Mouse (Mus musculus) megakaryocyte, embryonic 14.5 days (primary cell): ENCODE results near the gene Frmpd4. TPM values are rescaled to one million over a fixed set of nuclear protein-coding genes. Genes with fewer than 3 reads are reported as not detected.

Experiments used
- H3K27me3 ChIP-seq: replicated peaks from 2 replicates; pipeline ENCODE3; 2012; ENCODE audit warnings: inconsistent platforms
- H3K36me3 ChIP-seq: replicated peaks from 2 replicates; pipeline ENCODE3; 2012; ENCODE audit warnings: low read length, inconsistent platforms, mixed read lengths
- H3K4me1 ChIP-seq: 2 replicates; pipeline ENCODE4 v1.6.1; 2012; ENCODE audit warnings: inconsistent platforms
- H3K4me3 ChIP-seq: replicated peaks from 2 replicates; pipeline ENCODE3; 2012; ENCODE audit warnings: moderate library complexity, mild to moderate bottlenecking, inconsistent platforms
- H3K9me3 ChIP-seq: 2 replicates; pipeline ENCODE4 v1.6.1; 2012; ENCODE audit warnings: inconsistent platforms
- FLI1 ChIP-seq: IDR thresholded peaks from 2 replicates; pipeline ENCODE4 v1.6.1; 2012; ENCODE audit warnings: low read length, inconsistent platforms, mixed read lengths
- GATA1 ChIP-seq: IDR thresholded peaks from 3 replicates; pipeline ENCODE4 v1.6.1; 2012; ENCODE audit warnings: mixed read lengths, low read length, inconsistent platforms, borderline replicate concordance
- polyA plus RNA-seq: library from polyadenylated mRNA; stranded (reverse); fragments of >175 nt; gene quantifications from 2 replicates; pipeline ENCODE4 v1.2.3, GENCODE M21; 2012; ENCODE audit warnings: low replicate concordance; ENCODE audit not compliant: insufficient read depth

Gene Frmpd4
- polyA plus RNA-seq, 1 experiment: not detected

DNA sequence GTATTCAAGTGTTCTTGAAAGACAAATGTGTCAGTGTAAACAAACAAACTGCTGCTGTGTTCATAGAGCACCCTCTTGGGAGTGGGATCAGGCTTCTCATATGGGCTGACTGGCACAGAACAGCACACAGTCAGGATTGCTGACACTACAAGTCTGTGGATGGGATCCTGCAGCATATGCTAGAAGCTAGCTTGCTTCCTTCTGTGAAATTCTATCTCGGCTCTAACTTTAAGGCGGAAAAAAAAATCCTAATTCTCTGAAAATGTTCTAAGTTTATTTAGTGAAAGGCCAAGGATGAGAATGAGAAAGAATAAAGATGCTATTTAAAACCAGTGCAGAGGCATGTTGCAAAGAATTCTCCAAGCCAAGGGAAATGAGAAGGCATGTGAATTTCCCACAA is 226.6 kb downstream of the Frmpd4 start:
- Histone ChIP-seq H3K4me3 (no peak overlapping the region), H3K4me1 (no peaks in the 10 kb centered on the region), H3K9me3 (peaks cover 4% of the 10 kb centered on the region; the same call in 1 of the 2 replicates), H3K27me3 (no peaks in the 10 kb centered on the region), H3K36me3 (no peaks in the 10 kb centered on the region)
- TF ChIP-seq GATA1: no peak
- no peak for TF ChIP-seq FLI1

DNA sequence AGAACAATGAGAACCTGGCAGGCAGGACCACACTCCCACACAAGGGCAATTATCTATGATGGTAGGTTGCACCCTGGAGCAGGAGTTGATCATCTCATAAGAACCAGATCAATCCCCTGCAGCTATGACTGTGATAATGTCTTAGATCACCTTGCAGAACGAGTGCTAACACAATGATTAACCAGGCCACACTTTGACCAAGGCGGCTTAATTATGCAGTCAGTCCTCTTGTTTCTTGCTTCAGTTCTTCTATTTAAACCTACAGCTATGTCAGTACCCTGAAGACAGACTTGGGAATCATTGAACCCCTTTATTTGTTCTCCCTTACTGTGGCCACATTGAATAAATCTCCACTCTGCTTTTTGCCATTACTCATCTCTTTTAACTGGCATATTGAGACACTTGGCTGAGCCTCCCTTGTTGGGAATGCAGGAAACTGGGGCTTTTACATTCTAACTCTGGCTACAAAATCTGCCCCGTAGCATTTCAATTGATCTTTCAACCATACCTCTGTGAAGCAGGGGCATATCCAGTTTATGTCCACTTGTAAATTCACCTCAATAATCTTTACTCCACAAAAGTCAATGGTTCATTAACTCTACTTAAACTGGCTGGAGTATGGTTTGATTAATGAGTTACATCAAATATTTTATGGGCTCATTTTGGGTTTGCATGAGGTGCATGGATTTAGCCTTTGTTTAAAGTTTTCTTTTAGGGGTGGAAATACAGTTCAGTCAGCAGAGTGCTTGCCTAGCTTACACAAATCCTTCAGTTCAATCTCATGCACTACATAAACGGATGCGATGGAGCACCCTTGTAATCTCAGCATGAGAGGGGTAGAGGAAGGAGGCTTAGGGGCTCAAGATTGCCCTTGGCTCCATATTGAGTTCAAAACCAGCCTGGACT is 227.5 kb downstream of the Frmpd4 start:
- H3K4me3 ChIP-seq: no peak overlapping the region
- no peaks in the 10 kb centered on the region for H3K36me3 ChIP-seq
- H3K27me3 ChIP-seq: no peaks in the 10 kb centered on the region
- TF ChIP-seq GATA1 (no peak), FLI1 (no peak)
- H3K9me3 ChIP-seq: peaks cover 4% of the 10 kb centered on the region; the same call in 1 of the 2 replicates
- H3K4me1 ChIP-seq: no peaks in the 10 kb centered on the region

DNA sequence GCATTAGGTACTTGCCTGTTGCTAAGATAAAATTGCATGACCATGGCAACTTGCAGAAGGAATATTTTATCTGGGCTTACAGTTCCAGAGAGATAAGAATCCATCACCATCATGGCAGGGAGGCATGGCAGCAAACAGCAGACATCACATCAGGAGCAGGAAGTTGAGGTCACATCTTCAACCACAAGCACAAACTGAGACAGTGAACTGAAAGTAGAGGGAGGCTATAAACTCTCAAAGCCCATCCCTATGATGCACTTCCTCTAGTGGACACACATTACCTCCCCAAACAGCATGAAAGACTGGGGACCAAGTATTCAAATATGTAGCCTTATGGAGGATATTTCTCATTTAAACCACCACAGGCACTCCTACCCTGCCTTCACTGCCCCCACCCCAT is 238.8 kb downstream of the Frmpd4 start:
- Histone ChIP-seq H3K9me3 (peaks cover 8% of the 10 kb centered on the region; the same call in 1 of the 2 replicates), H3K4me1 (no peaks in the 10 kb centered on the region), H3K4me3 (no peak overlapping the region), H3K27me3 (no peaks in the 10 kb centered on the region), H3K36me3 (no peaks in the 10 kb centered on the region)
- no peak for TF ChIP-seq FLI1
- no peak for TF ChIP-seq GATA1

- Histone ChIP-seq H3K36me3 (no peaks in the 10 kb centered on the region), H3K4me1 (no peaks in the 10 kb centered on the region), H3K9me3 (no peaks in the 10 kb centered on the region), H3K4me3 (no peak overlapping the region), H3K27me3 (no peaks in the 10 kb centered on the region)
- TF ChIP-seq FLI1 (no peak), GATA1 (no peak)
Measured at GRCm38 (mm10) chrX:168325161-168325560, 251.9 kb downstream of the Frmpd4 start.

- no peaks in the 10 kb centered on the region for H3K36me3 ChIP-seq
- TF ChIP-seq GATA1: no peak
- TF ChIP-seq FLI1: no peak
- no peaks in the 10 kb centered on the region for H3K4me1 ChIP-seq
- H3K4me3 ChIP-seq: no peak overlapping the region
- H3K27me3 ChIP-seq: no peaks in the 10 kb centered on the region
- H3K9me3 ChIP-seq: no peaks in the 10 kb centered on the region
Measured at GRCm38 (mm10) chrX:168312158-168312557, 264.9 kb downstream of the Frmpd4 start.

GRCm38 (mm10) chrX:168310143-168310542 is 266.9 kb downstream of the Frmpd4 start:
- H3K27me3 ChIP-seq: peaks cover 2% of the 10 kb centered on the region

DNA sequence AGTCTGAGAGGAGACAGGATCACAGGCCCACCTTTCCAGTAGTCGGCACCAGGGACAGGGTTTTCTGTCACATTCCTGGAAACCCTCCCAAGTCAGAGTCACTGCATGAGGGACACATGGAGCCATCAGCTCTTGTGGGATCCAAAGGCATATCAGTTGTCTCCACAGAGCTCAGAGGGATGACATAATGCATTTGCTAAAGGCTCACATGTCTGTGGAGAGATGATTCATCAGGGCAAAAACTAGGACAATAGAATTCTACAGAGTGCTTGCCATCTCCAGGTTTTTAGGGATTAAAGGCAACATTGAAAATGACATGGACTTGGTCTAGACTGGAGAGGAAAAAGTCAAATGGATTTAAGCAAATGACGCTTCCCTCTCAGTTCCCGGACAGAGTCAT is 284.5 kb downstream of the Frmpd4 start:
- H3K4me1 ChIP-seq: no peaks in the 10 kb centered on the region
- H3K9me3 ChIP-seq: no peaks in the 10 kb centered on the region
- H3K4me3 ChIP-seq: no peak overlapping the region
- no peak for TF ChIP-seq GATA1
- no peak for TF ChIP-seq FLI1
- H3K27me3 ChIP-seq: no peaks in the 10 kb centered on the region
- H3K36me3 ChIP-seq: no peaks in the 10 kb centered on the region

More at GRCm38 (mm10) chrX:168310143-168310542, 266.9 kb downstream of the Frmpd4 start:
- no peaks in the 10 kb centered on the region for H3K36me3 ChIP-seq
- TF ChIP-seq GATA1 (no peak), FLI1 (no peak)
- no peak overlapping the region for H3K4me3 ChIP-seq
- H3K4me1 ChIP-seq: no peaks in the 10 kb centered on the region
- H3K9me3 ChIP-seq: no peaks in the 10 kb centered on the region

DNA sequence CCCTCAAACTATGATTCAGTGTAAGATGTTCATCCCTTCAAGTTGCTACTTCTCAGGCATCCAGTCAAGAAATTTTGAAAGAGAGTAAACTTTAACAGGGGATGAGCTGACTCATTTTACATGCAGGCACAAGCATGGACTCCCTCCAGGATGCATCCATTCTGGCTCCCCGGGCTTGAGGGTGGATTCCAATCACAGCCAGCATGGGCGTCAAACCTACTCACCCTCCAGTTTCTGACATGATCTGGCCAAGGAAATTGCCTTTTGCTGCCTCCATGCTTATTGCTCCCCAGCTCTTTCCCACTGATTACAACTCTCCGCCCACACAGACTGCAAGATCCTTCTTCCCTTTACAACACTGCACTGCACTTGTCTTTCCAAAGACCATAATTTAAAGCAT is 370.0 kb downstream of the Frmpd4 start:
- H3K9me3 ChIP-seq: no peaks in the 10 kb centered on the region
- peaks cover 2% of the 10 kb centered on the region for H3K27me3 ChIP-seq
- no peaks in the 10 kb centered on the region for H3K4me1 ChIP-seq
- H3K4me3 ChIP-seq: no peak overlapping the region
- TF ChIP-seq GATA1: no peak
- no peak for TF ChIP-seq FLI1
- no peaks in the 10 kb centered on the region for H3K36me3 ChIP-seq

DNA sequence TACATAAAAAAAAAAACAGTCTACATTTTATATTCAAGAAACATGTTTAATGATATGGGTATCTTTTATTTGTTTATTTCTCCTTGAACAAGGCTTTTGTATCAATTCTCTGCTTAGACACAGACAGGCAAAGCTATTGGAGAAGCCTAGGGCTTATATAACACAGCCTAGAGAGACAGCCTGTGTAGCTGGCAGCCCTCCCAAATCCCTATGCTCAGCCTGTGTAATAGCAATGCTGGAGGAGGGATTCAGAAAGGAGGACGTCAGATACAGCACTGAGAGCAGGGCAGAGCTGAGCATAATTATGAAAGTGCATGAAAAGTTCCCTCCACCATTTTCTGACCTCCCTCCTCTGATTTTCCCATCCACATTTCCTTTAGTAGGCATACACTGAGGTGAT is 385.1 kb downstream of the Frmpd4 start:
- Histone ChIP-seq H3K4me3 (no peak overlapping the region), H3K9me3 (peaks cover 4% of the 10 kb centered on the region; the same call in 1 of the 2 replicates), H3K36me3 (no peaks in the 10 kb centered on the region), H3K4me1 (no peaks in the 10 kb centered on the region), H3K27me3 (peaks cover 1% of the 10 kb centered on the region)
- no peak for TF ChIP-seq GATA1
- TF ChIP-seq FLI1: no peak

DNA sequence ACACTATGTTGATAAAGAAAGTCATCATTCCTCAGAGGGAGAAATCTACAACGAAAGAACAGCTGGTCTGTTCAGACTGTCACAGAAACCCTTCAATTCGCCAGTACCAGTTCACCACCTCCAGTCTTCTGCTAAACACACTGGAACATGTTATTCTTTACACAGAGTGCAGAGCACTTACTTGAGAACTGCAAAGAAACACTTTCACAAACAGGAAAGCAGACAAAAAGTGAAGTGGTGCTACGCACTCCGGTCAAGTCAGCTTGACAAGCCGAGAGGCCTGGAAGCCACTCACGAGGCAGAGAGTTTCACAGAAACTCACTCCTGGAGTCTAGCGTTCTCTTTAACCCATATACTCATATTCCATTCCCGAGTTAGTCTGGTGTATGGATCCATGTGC is 387.5 kb downstream of the Frmpd4 start:
- Histone ChIP-seq H3K27me3 (peaks cover 1% of the 10 kb centered on the region), H3K4me1 (no peaks in the 10 kb centered on the region), H3K9me3 (peaks cover 4% of the 10 kb centered on the region; the same call in 1 of the 2 replicates), H3K4me3 (no peak overlapping the region), H3K36me3 (no peaks in the 10 kb centered on the region)
- TF ChIP-seq FLI1 (no peak), GATA1 (no peak)

- no peaks in the 10 kb centered on the region for H3K9me3 ChIP-seq
- no peak overlapping the region for H3K4me3 ChIP-seq
- TF ChIP-seq GATA1: no peak
- no peak for TF ChIP-seq FLI1
- H3K27me3 ChIP-seq: no peaks in the 10 kb centered on the region
- H3K4me1 ChIP-seq: no peaks in the 10 kb centered on the region
- no peaks in the 10 kb centered on the region for H3K36me3 ChIP-seq
Measured at GRCm38 (mm10) chrX:168163001-168163400, 414.0 kb downstream of the Frmpd4 start.
